Mouse (Mus musculus) G1E (cell line): ENCODE measurements at regions not wholly inside any gene's neighbourhood (a gene's known extent, or its start where the extent isn't known, plus 50 kb on each side); places are given as distances from the start of the nearest gene placed in this dataset.
"Not testable (repeated sequence)": the region's sequence is repeated elsewhere in the genome, so short reads cannot be mapped to it uniquely, and the experiment has no call there.

Experiments
- ATAC-seq: 2 replicates; pipeline ENCODE4 v1.8.0; 2016; ENCODE audit warnings: mild to moderate bottlenecking; ENCODE audit not compliant: insufficient number of reproducible peaks, poor library complexity, low FRiP score, severe bottlenecking; ENCODE audit errors: extremely low read depth
- DNase-seq: peaks from one replicate; pipeline ENCODE4 v3.0.0; 2012; ENCODE audit warnings: low spot score
- H3K27me3 ChIP-seq: 2 replicates; pipeline ENCODE4 v1.6.1; 2012; ENCODE audit warnings: mild to moderate bottlenecking, low read length, inconsistent platforms; ENCODE audit not compliant: insufficient read depth
- H3K36me3 ChIP-seq: replicated peaks from 2 replicates; pipeline ENCODE3; 2012; ENCODE audit warnings: mild to moderate bottlenecking, inconsistent platforms
- H3K4me1 ChIP-seq: 2 replicates; pipeline ENCODE4 v1.6.1; 2012; ENCODE audit warnings: low read depth, low read length, inconsistent platforms, mixed read lengths; ENCODE audit not compliant: insufficient read depth
- H3K4me3 ChIP-seq: 2 replicates; pipeline ENCODE4 v1.5.1; 2012; ENCODE audit warnings: low read depth, mild to moderate bottlenecking, inconsistent platforms, low read length, moderate library complexity, mixed read lengths
- H3K9me3 ChIP-seq: replicated peaks from 2 replicates; pipeline ENCODE4 v1.6.1; 2012; ENCODE audit warnings: inconsistent platforms
- CTCF ChIP-seq: IDR thresholded peaks from 2 replicates; pipeline ENCODE4 v1.5.1; 2012; ENCODE audit warnings: low read depth, low read length, inconsistent platforms, mixed read lengths
- GATA1 ChIP-seq: IDR thresholded peaks from 2 replicates; pipeline ENCODE4 v1.6.1; 2012; ENCODE audit warnings: borderline replicate concordance, low read length, inconsistent platforms, mixed read lengths
- GATA2 ChIP-seq: IDR thresholded peaks from 2 replicates; pipeline ENCODE4 v1.6.1; 2012; ENCODE audit warnings: low read depth, low read length, inconsistent platforms, borderline replicate concordance
- POLR2AphosphoS5 ChIP-seq: IDR thresholded peaks from 2 replicates; pipeline ENCODE4 v1.6.1; 2012; ENCODE audit warnings: low read depth, low read length, inconsistent platforms; ENCODE audit not compliant: insufficient replicate concordance
- TAL1 ChIP-seq: conservative IDR thresholded peaks from 2 replicates; pipeline ENCODE4 v1.6.1; 2012; ENCODE audit warnings: low read depth, low read length, inconsistent platforms, mixed read lengths

DNA sequence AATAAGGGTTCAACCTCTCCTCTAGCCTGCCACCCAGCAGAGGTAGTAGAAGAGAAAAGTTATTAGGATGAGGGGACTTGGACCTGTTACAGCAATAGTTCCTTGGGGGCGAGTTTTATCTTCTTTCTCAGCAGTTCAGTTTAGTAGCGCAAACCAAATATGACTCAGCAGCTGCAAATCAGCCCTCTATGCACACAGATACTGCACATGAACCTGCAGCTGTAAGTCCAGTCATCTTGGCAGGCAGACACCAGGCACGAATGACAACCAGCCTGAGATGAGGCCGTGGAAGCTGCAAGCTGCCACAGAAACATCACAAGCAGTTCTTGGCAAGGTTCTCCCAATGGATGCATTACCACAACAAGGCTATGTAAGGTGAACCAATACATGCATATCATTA, 327.0 kb upstream of the Akr1e1 start:
- ATAC-seq (no peak), DNase-seq (no peak)
- H3K36me3 ChIP-seq, result no peaks in the 10 kb centered on the region
- H3K27me3 ChIP-seq, result no peaks in the 10 kb centered on the region
- TF ChIP-seq CTCF (no peak), GATA1 (no peak), GATA2 (no peak), POLR2AphosphoS5 (no peak), TAL1 (no peak)
- no peaks in the 10 kb centered on the region for H3K9me3 ChIP-seq
- H3K4me3 ChIP-seq, result no peak overlapping the region
- H3K4me1 ChIP-seq, result no peaks in the 10 kb centered on the region

GRCm38 (mm10) chr13:4939849-4940248, 330.9 kb upstream of the Akr1e1 start:
- ATAC-seq (no peak), DNase-seq (no peak)
- no peak for TF ChIP-seq POLR2AphosphoS5
- TF ChIP-seq GATA2, result no peak
- no peak for TF ChIP-seq CTCF
- no peak for TF ChIP-seq TAL1
- H3K36me3 ChIP-seq, result no peaks in the 10 kb centered on the region
- H3K27me3 ChIP-seq, result no peaks in the 10 kb centered on the region
- H3K4me1 ChIP-seq, result no peaks in the 10 kb centered on the region
- H3K4me3 ChIP-seq, result no peak overlapping the region
- no peaks in the 10 kb centered on the region for H3K9me3 ChIP-seq

GRCm38 (mm10) chr13:4942490-4942889, 333.5 kb upstream of the Akr1e1 start:
- not testable (repeated sequence) for DNase-seq, H3K9me3 ChIP-seq, H3K27me3 ChIP-seq, H3K4me1 ChIP-seq, ATAC-seq, H3K36me3 ChIP-seq, H3K4me3 ChIP-seq

- ATAC-seq (no peak), DNase-seq (no peak)
- no peak for TF ChIP-seq CTCF
- no peak for TF ChIP-seq GATA1
- TF ChIP-seq GATA2, result no peak
- TF ChIP-seq TAL1, result no peak
- no peak for TF ChIP-seq POLR2AphosphoS5
- H3K36me3 ChIP-seq, result no peaks in the 10 kb centered on the region
- H3K4me1 ChIP-seq, result no peaks in the 10 kb centered on the region
- H3K27me3 ChIP-seq, result no peaks in the 10 kb centered on the region
- H3K9me3 ChIP-seq, result no peaks in the 10 kb centered on the region
- H3K4me3 ChIP-seq, result no peak overlapping the region
Measured at GRCm38 (mm10) chr13:4943046-4943445, 334.1 kb upstream of the Akr1e1 start.

- no peaks in the 10 kb centered on the region for H3K4me1 ChIP-seq
- H3K4me3 ChIP-seq, result no peak overlapping the region
- DNase-seq (no peak), ATAC-seq (no peak)
- no peaks in the 10 kb centered on the region for H3K9me3 ChIP-seq
- no peak for TF ChIP-seq TAL1
- TF ChIP-seq CTCF, result no peak
- TF ChIP-seq POLR2AphosphoS5, result no peak
- TF ChIP-seq GATA2, result no peak
- TF ChIP-seq GATA1, result no peak
- H3K27me3 ChIP-seq, result no peaks in the 10 kb centered on the region
- no peaks in the 10 kb centered on the region for H3K36me3 ChIP-seq
Measured at GRCm38 (mm10) chr13:4955384-4955783, 346.4 kb upstream of the Akr1e1 start.

DNA sequence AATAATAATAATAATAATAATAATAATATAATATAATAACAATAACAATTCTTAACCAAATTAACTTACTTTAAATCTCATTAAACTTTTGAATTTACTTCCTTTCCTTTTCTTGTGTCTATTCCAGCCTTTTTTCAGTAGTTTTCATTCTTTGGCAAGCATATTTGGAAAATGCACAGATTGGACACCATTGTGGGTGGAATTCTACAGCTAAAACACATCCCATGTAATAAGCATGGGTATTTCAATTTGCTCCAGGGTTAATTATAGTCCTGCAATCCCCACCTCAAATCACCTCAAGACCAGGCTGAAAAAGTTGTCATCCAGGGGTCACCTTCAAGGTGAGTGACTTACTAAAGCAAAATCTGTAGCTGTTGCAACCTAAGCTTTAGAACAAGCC, 355.9 kb upstream of the Akr1e1 start:
- Histone ChIP-seq H3K36me3 (no peaks in the 10 kb centered on the region), H3K4me1 (no peaks in the 10 kb centered on the region), H3K4me3 (no peak overlapping the region), H3K9me3 (no peaks in the 10 kb centered on the region), H3K27me3 (no peaks in the 10 kb centered on the region)
- DNase-seq, result no peak
- TF ChIP-seq TAL1 (no peak), POLR2AphosphoS5 (no peak), CTCF (no peak), GATA2 (no peak), GATA1 (no peak)
- no peak for ATAC-seq
